Mouse (Mus musculus) heart, embryonic 14.5 days (tissue): ENCODE results near the gene Senp1. TPM values are rescaled to one million over a fixed set of nuclear protein-coding genes. Genes with fewer than 3 reads are reported as not detected.

Experiments
- ATAC-seq: fragments of 200-750 bp; cut with Nextera tagmentation; 2 replicates; pipeline ENCODE4 v1.8.0; 2017; ENCODE audit warnings: low read depth, moderate TSS enrichment; ENCODE audit not compliant: insufficient number of reproducible peaks, insufficient read depth, low FRiP score
- H3K27ac ChIP-seq, 2 experiments: fragments of 200-500 bp in 1 of 2; fragments of 300-500 bp in 1 of 2; sonication (generic) in 1 of 2; replicated peaks in 1 of 2; 2 replicates each; pipeline ENCODE4 v1.5.1; 2012 to 2014; ENCODE audit warnings: low read depth in 2 of 2, low read length in 2 of 2, control low read depth in 1 of 2, mild to moderate bottlenecking in 1 of 2, mixed read lengths in 1 of 2; ENCODE audit not compliant: control insufficient read depth in 1 of 2, insufficient read depth in 1 of 2
- H3K27me3 ChIP-seq: fragments of 300-500 bp; sonication (generic); 2 replicates; pipeline ENCODE4 v1.6.1; 2014; ENCODE audit warnings: mild to moderate bottlenecking, low read length, control low read depth; ENCODE audit not compliant: control insufficient read depth, insufficient read depth
- H3K36me3 ChIP-seq: fragments of 300-500 bp; sonication (generic); 2 replicates; pipeline ENCODE4 v1.6.1; 2014; ENCODE audit warnings: mild to moderate bottlenecking, control low read depth, low read length, mixed read lengths; ENCODE audit not compliant: control insufficient read depth, insufficient read depth
- H3K4me1 ChIP-seq, 2 experiments: fragments of 200-500 bp in 1 of 2; fragments of 300-500 bp in 1 of 2; sonication (generic) in 1 of 2; 2 replicates each; pipeline ENCODE4 v1.6.1; 2012 to 2014; ENCODE audit warnings: low read length in 2 of 2, control low read depth in 1 of 2, mixed read lengths in 1 of 2; ENCODE audit not compliant: control insufficient read depth in 2 of 2, insufficient read depth in 2 of 2
- H3K4me2 ChIP-seq: fragments of 300-500 bp; sonication (generic); 2 replicates; pipeline ENCODE4 v1.6.1; 2014; ENCODE audit warnings: mild to moderate bottlenecking, low read length
- H3K4me3 ChIP-seq, 2 experiments: fragments of 200-500 bp in 1 of 2; fragments of 300-500 bp in 1 of 2; sonication (generic) in 1 of 2; 2 replicates each; pipeline ENCODE4 v1.5.1; 2012 to 2014; ENCODE audit warnings: low read length in 2 of 2, mild to moderate bottlenecking in 2 of 2, control low read depth in 1 of 2, low read depth in 1 of 2, moderate library complexity in 1 of 2; ENCODE audit not compliant: control insufficient read depth in 1 of 2, insufficient read depth in 1 of 2
- H3K9ac ChIP-seq: fragments of 300-500 bp; sonication (generic); 2 replicates; pipeline ENCODE4 v1.6.1; 2014; ENCODE audit warnings: mild to moderate bottlenecking, low read length
- H3K9me3 ChIP-seq: fragments of 300-500 bp; sonication (generic); 2 replicates; pipeline ENCODE4 v1.6.1; 2016; ENCODE audit warnings: low read length, control low read depth; ENCODE audit not compliant: control insufficient read depth
- WGBS: fragments of 180-500 bp; shearing (Covaris S2); extraction: QIAGEN DNeasy Blood & Tissue Kit; methylation state at CpG from one replicate; pipeline ENCODE4 v1.1.7; 2014; 5-methylcytosine and 5-hydroxymethylcytosine counted together
- polyA plus RNA-seq: library from polyadenylated mRNA; unstranded; fragments of >200 nt; fragmentation: Nextera tagmentation; extraction: Ambion mirVana; gene quantifications from 2 replicates; pipeline ENCODE4 v1.2.1, GENCODE M21; 2014

The Senp1 gene
- polyA plus RNA-seq, 1 experiment from 2014 or later, result 22.7 TPM

- Histone ChIP-seq H3K4me1 (no peaks in the 10 kb centered on the region), H3K4me2 (no peak overlapping the region), H3K27ac (no peak overlapping the region), H3K9ac (no peak overlapping the region), H3K27me3 (no peaks in the 10 kb centered on the region), H3K36me3 (no peaks in the 10 kb centered on the region), H3K9me3 (no peaks in the 10 kb centered on the region), H3K4me3 (no peak overlapping the region)
- 78% methylated on average over 4 of the region's 4 CpGs for WGBS
- no peak for ATAC-seq
These were observed 75.6 kb downstream of the Senp1 start for GRCm38 (mm10) chr15:98017925-98018324.

DNA sequence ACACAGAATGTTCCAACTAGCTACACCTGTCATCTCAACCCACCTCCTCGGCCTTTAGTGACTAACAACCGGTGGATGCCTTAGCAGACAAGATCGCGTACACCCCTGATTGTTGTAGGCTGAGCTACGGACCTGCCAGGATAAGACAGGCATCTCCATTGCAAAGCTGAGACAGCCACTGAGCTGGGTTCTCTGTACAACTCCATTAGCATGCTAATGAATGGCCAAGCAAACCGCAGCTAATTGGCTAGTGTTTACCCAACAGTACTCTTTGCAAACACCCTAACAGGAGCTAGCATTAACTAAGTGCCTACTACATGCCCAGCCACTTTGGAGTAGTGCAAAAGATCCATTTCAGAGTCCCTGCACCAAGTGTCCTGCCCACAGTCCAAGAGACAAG is 80.7 kb downstream of the Senp1 start:
- Histone ChIP-seq H3K9me3 (no peaks in the 10 kb centered on the region), H3K9ac (no peak overlapping the region), H3K36me3 (no peaks in the 10 kb centered on the region), H3K4me2 (no peak overlapping the region), H3K27me3 (no peaks in the 10 kb centered on the region; the same call in 1 of the 2 replicates), H3K4me1 (peaks cover 5% of the 10 kb centered on the region in 2 experiments; a peak in 3 of 4 replicates), H3K27ac (no peak overlapping the region), H3K4me3 (no peak overlapping the region)
- ATAC-seq, result no peak
- WGBS, result 77% methylated on average over 6 of the region's 6 CpGs

DNA sequence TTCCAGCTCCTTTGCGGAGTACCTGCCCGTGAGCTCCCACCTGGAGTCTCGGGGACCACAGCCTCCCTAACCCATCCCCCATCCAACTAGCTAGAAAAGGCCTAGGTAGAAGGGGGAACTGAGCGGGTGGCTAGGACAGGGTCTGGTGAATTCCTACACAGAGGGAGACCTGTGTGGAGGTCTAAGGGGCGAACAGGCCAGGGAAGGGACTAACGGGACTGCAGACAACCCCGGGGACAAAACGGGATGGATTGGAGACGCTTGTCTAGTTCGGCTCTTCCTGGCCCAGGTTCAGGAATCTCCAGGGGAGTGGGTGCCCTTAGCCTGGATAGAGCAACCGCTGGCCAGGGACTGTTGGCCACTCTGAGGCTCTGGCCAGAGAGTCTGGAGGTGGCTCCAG is 88.4 kb downstream of the Senp1 start:
- H3K27me3 ChIP-seq, result peaks cover 46% of the 10 kb centered on the region
- H3K9ac ChIP-seq, result peak overlapping the region; percentile 66; the same call in 1 of the 2 replicates
- H3K4me1 ChIP-seq, result peaks cover 16 to 44% of the 10 kb centered on the region in 2 experiments
- WGBS, result 17% methylated on average over 11 of the region's 11 CpGs
- peak overlapping the region; percentile 83 for H3K4me2 ChIP-seq
- H3K36me3 ChIP-seq, result no peaks in the 10 kb centered on the region
- H3K27ac ChIP-seq, result no peak overlapping the region
- ATAC-seq, result no peak
- H3K9me3 ChIP-seq, result no peaks in the 10 kb centered on the region
- H3K4me3 ChIP-seq, result peak overlapping the region in 1 of 2 experiments; percentile 43; a peak in 2 of 4 replicates

- peak overlapping the region; percentile 83 for H3K4me2 ChIP-seq
- 0 out of 2 replicates have a peak, but pooled peaks have one; percentile 7 for ATAC-seq
- 5% methylated on average over 15 of the region's 19 CpGs for WGBS
- no peak overlapping the region for H3K27ac ChIP-seq
- no peaks in the 10 kb centered on the region for H3K36me3 ChIP-seq
- H3K9ac ChIP-seq, result peak overlapping the region; percentile 66
- peak overlapping the region; percentile 43 to 48 for H3K4me3 ChIP-seq
- H3K4me1 ChIP-seq, result peaks cover 16 to 44% of the 10 kb centered on the region in 2 experiments
- no peaks in the 10 kb centered on the region for H3K9me3 ChIP-seq
- peaks cover 50% of the 10 kb centered on the region for H3K27me3 ChIP-seq
These were observed 88.8 kb downstream of the Senp1 start for GRCm38 (mm10) chr15:98004740-98005159.

DNA sequence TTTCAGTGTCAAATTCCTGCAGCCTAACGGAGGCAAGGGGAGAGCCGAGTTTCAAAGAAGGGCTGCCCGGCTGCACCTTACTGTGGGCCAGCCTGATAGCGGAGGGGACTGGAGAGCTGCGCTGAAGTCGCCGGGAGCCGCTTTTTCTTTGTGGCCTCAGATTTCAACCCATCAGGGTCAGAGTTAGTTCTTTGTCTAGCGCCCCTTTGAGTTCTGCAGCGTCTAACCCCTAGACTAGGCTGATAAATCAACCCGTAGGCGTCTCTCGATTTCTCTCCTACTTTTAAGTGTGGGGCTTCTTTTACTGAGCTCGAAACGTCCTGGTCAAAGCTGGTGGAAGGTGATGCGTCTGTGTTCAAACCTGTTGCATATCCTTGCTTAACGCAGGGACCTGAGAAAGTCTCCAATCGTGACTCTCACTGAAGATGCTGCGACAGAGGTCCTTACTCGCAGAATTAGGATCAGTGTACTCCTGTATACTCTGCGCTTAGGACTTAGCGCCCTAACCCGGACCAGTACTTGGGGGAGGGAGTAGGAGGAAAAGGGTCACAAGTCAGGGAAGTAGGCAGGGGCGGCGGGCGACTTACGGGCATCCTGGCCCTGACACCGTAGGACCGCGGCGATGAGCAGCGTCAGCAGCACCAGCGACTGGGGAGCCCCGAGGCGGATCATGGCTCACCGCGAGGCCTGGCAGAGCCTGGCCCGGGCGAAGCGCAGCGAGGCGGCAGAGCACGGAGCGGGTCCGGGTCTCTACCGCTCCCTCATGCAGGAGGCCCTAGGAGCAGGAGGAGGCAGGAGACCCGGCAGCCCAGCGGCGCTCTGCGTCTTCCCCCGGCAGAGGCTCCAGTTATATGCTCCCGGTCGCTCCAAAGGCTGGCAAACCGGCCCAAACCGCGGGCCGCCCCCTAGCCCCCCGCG is 89.5 kb downstream of the Senp1 start, which contains the start of gene Col2a1:
TSS of gene Col2a1 (minus strand) at position 874 of the 918 bp plus-strand sequence.
- peak within 1 kb of the TSS; percentile 43 to 48 for H3K4me3 ChIP-seq
- no peaks in the 10 kb centered on the region for H3K36me3 ChIP-seq
- H3K9me3 ChIP-seq, result no peaks in the 10 kb centered on the region
- 0 out of 2 replicates have a peak, but pooled peaks have one; percentile 5 for ATAC-seq
- H3K4me2 ChIP-seq, result peak within 1 kb of the TSS; percentile 83
- H3K4me1 ChIP-seq, result peaks cover 15 to 44% of the 10 kb centered on the region in 2 experiments
- WGBS, result under 1% methylated on average over 57 of the region's 59 CpGs
- H3K27ac ChIP-seq, result no peak within 1 kb of the TSS
- peak within 1 kb of the TSS; percentile 66 for H3K9ac ChIP-seq
- H3K27me3 ChIP-seq, result peaks cover 57% of the 10 kb centered on the region

DNA sequence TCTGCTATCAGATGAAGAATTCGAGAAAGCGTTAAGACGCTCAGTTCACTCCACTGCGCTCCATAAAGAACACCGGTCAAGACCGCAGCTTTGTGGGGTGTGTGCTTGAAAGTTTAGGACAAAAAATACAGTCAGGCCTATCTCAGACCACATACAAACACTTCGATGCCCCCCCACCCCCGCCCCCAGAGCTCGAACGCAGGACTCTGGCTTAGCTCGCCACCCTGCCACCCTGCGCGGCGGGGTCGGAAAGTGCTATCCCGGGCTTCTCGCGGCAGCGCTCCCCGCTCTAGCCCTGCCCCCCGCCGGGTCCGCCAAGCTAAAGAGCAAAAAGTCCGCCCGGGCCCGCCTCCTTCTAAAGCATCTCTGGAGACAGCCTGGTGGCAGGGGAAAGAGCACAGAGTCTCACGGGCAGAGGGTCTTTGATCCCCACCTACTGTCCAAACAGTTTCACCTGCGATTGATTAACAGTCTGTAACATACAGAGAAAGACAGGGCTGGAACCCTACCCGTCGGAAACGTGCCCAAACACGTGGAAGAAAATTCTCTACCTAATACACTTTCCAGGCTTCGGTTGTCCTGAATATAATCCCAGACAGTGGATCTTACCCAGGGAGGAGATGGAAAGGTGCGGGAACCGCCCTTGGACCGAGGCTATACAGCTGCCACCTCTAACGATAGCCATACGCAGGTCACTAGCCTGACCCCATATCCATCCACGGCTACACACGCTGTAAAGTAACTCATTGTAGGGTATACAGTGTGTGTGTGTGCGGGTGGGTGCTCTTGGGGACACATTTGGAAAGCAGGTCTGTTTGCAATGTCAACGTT is 90.3 kb downstream of the Senp1 start:
- ATAC-seq, result no peak
- Histone ChIP-seq H3K36me3 (no peaks in the 10 kb centered on the region), H3K4me3 (peak overlapping the region; percentile 43 to 48), H3K9me3 (no peaks in the 10 kb centered on the region), H3K9ac (peak overlapping the region; percentile 62), H3K4me2 (peak overlapping the region; percentile 83), H3K4me1 (peaks cover 11 to 39% of the 10 kb centered on the region in 2 experiments), H3K27ac (no peak overlapping the region), H3K27me3 (peaks cover 66% of the 10 kb centered on the region)
- under 1% methylated on average over 42 of the region's 42 CpGs for WGBS
